Mouse (Mus musculus) hindbrain, postnatal 0 days (tissue): Measurements from ENCODE around the gene Sebox. TPM values are rescaled to one million over a fixed set of nuclear protein-coding genes. Genes with fewer than 3 reads are reported as not detected.

ENCODE experiments used
- ATAC-seq: fragments of 200-750 bp; cut with Nextera tagmentation; 2 replicates; pipeline ENCODE4 v1.8.0; 2017; ENCODE audit warnings: mild to moderate bottlenecking, moderate TSS enrichment, moderate library complexity
- DNase-seq: peaks from one replicate; pipeline ENCODE4 v3.0.0-alpha.2; 2015; ENCODE audit warnings: low spot score
- H3K27ac ChIP-seq: fragments of 300-500 bp; sonication (generic); 2 replicates; pipeline ENCODE4 v1.5.1; 2014; ENCODE audit warnings: mild to moderate bottlenecking
- H3K27me3 ChIP-seq: fragments of 300-500 bp; sonication (generic); 2 replicates; pipeline ENCODE4 v1.6.1; 2014; ENCODE audit warnings: low read length, mixed read lengths; ENCODE audit not compliant: insufficient read depth
- H3K36me3 ChIP-seq: fragments of 300-500 bp; sonication (generic); 2 replicates; pipeline ENCODE4 v1.6.1; 2014; ENCODE audit warnings: low read length, mixed read lengths; ENCODE audit not compliant: insufficient read depth
- H3K4me1 ChIP-seq: fragments of 300-500 bp; sonication (generic); 2 replicates; pipeline ENCODE4 v1.6.1; 2014; ENCODE audit warnings: antibody characterized with exemption, low read length, mixed read lengths; ENCODE audit not compliant: insufficient read depth
- H3K4me2 ChIP-seq: fragments of 300-500 bp; sonication (generic); 2 replicates; pipeline ENCODE4 v1.6.1; 2014; ENCODE audit warnings: low read depth, mild to moderate bottlenecking, low read length, moderate library complexity, mixed read lengths
- H3K4me3 ChIP-seq: fragments of 300-500 bp; sonication (generic); 2 replicates; pipeline ENCODE4 v1.5.1; 2014; ENCODE audit warnings: low read length
- H3K9ac ChIP-seq: fragments of 300-500 bp; sonication (generic); replicated peaks from 2 replicates; pipeline ENCODE4 v1.6.1; 2014; ENCODE audit warnings: mild to moderate bottlenecking, low read length, moderate library complexity, mixed read lengths
- H3K9me3 ChIP-seq: fragments of 300-500 bp; sonication (generic); 2 replicates; pipeline ENCODE4 v1.6.1; 2016; ENCODE audit warnings: low read length, mixed read lengths
- CTCF ChIP-seq: IDR thresholded peaks from 2 replicates; pipeline ENCODE4 v1.5.1; 2016; ENCODE audit warnings: antibody characterized with exemption, control low read depth, low read depth
- WGBS: fragments of 180-500 bp; shearing (Covaris S2); extraction: QIAGEN DNeasy Blood & Tissue Kit; methylation state at CpG from one replicate; pipeline ENCODE4 v1.1.7; 2014; 5-methylcytosine and 5-hydroxymethylcytosine counted together
- polyA plus RNA-seq: library from polyadenylated mRNA; unstranded; fragments of >200 nt; fragmentation: Nextera tagmentation; extraction: Ambion mirVana; gene quantifications from 2 replicates; pipeline ENCODE4 v1.2.1, GENCODE M21; 2015
- total RNA-seq: library from RNA; depleted of rRNA; stranded (reverse); fragments of >200 nt; gene quantifications from 2 replicates; pipeline ENCODE4 v1.2.3, GENCODE M21; 2014

Gene Sebox
- total and polyA plus RNA-seq, 2 experiments from 2014 or later, result 0.15 to 0.78 TPM

- no peak for ATAC-seq
- Histone ChIP-seq H3K9me3 (no peaks in the 10 kb centered on the region), H3K4me1 (peaks cover 3% of the 10 kb centered on the region), H3K27me3 (no peaks in the 10 kb centered on the region), H3K36me3 (peaks cover 19% of the 10 kb centered on the region; the same call in 1 of the 2 replicates), H3K4me3 (no peak overlapping the region), H3K9ac (no peak overlapping the region), H3K27ac (no peak overlapping the region), H3K4me2 (no peak overlapping the region)
- WGBS, result 90% methylated on average over 10 of the region's 10 CpGs
- no peak for TF ChIP-seq CTCF
- DNase-seq, result no peak
These were observed 31.7 kb upstream of the Sebox start for GRCm38 (mm10) chr11:78471326-78472103.

GRCm38 (mm10) chr11:78475289-78475688 is 28.0 kb upstream of the Sebox start:
- Histone ChIP-seq H3K9ac (no peak overlapping the region), H3K4me2 (no peak overlapping the region), H3K27ac (no peak overlapping the region), H3K4me1 (no peaks in the 10 kb centered on the region), H3K27me3 (no peaks in the 10 kb centered on the region), H3K9me3 (no peaks in the 10 kb centered on the region), H3K36me3 (peaks cover 23% of the 10 kb centered on the region; the same call in 1 of the 2 replicates), H3K4me3 (no peak overlapping the region)
- ATAC-seq (no peak), DNase-seq (no peak)
- no peak for TF ChIP-seq CTCF
- whole genome bisulfite sequencing, result 79% methylated on average over 3 of the region's 3 CpGs

GRCm38 (mm10) chr11:78483639-78484038 is 19.6 kb upstream of the Sebox start:
- Histone ChIP-seq H3K36me3 (peaks cover 24% of the 10 kb centered on the region), H3K4me1 (no peaks in the 10 kb centered on the region), H3K4me3 (no peak overlapping the region), H3K27me3 (no peaks in the 10 kb centered on the region), H3K9ac (no peak overlapping the region), H3K27ac (no peak overlapping the region), H3K4me2 (no peak overlapping the region), H3K9me3 (no peaks in the 10 kb centered on the region)
- ATAC-seq (no peak), DNase-seq (no peak)
- no peak for TF ChIP-seq CTCF
- WGBS, result 59% methylated on average over 7 of the region's 7 CpGs

- peak; percentile 28; the same call in 1 of the 2 replicates for ATAC-seq
- peaks cover 12% of the 10 kb centered on the region for H3K36me3 ChIP-seq
- 6% methylated on average over 8 of the region's 8 CpGs for WGBS
These were observed 15.1 kb upstream of the Sebox start for GRCm38 (mm10) chr11:78488168-78488567.

GRCm38 (mm10) chr11:78490781-78491241 is 12.4 kb upstream of the Sebox start:
- H3K4me2 ChIP-seq, result peak overlapping the region; percentile 56
- peaks cover 1% of the 10 kb centered on the region; the same call in 1 of the 2 replicates for H3K4me1 ChIP-seq
- H3K9me3 ChIP-seq, result no peaks in the 10 kb centered on the region
- peak; percentile 86 for DNase-seq
- peaks cover 9% of the 10 kb centered on the region for H3K36me3 ChIP-seq
- H3K4me3 ChIP-seq, result peak overlapping the region; percentile 30
- TF ChIP-seq CTCF, result peak; percentile 61
- ATAC-seq, result peak; percentile 84
- H3K9ac ChIP-seq, result peak overlapping the region; percentile 44
- 8% methylated on average over 45 of the region's 48 CpGs for WGBS
- no peaks in the 10 kb centered on the region for H3K27me3 ChIP-seq
- H3K27ac ChIP-seq, result peak overlapping the region; percentile 41; the same call in 1 of the 2 replicates

More at GRCm38 (mm10) chr11:78488168-78488567, 15.1 kb upstream of the Sebox start:
- DNase-seq, result peak; percentile 85
- H3K4me2 ChIP-seq, result no peak overlapping the region
- H3K4me3 ChIP-seq, result no peak overlapping the region
- H3K4me1 ChIP-seq, result no peaks in the 10 kb centered on the region
- no peak overlapping the region for H3K27ac ChIP-seq
- H3K9me3 ChIP-seq, result no peaks in the 10 kb centered on the region
- TF ChIP-seq CTCF, result peak; percentile 94
- H3K27me3 ChIP-seq, result no peaks in the 10 kb centered on the region
- H3K9ac ChIP-seq, result no peak overlapping the region

GRCm38 (mm10) chr11:78495904-78496303 is 7.3 kb upstream of the Sebox start:
- H3K4me2 ChIP-seq, result peak overlapping the region; percentile 79
- no peak overlapping the region for H3K27ac ChIP-seq
- peaks cover 4% of the 10 kb centered on the region; the same call in 1 of the 2 replicates for H3K4me1 ChIP-seq
- H3K9me3 ChIP-seq, result no peaks in the 10 kb centered on the region
- TF ChIP-seq CTCF, result no peak
- H3K4me3 ChIP-seq, result peak overlapping the region; percentile 70
- DNase-seq (peak; percentile 44), ATAC-seq (no peak)
- no peaks in the 10 kb centered on the region for H3K27me3 ChIP-seq
- H3K36me3 ChIP-seq, result no peaks in the 10 kb centered on the region
- H3K9ac ChIP-seq, result peak overlapping the region; percentile 3; the same call in 1 of the 2 replicates
- 5% methylated on average over 6 of the region's 6 CpGs for WGBS

GRCm38 (mm10) chr11:78497071-78497541 is 6.1 kb upstream of the Sebox start:
- Histone ChIP-seq H3K4me2 (peak overlapping the region; percentile 79), H3K9me3 (no peaks in the 10 kb centered on the region), H3K9ac (peak overlapping the region; percentile 76), H3K27me3 (no peaks in the 10 kb centered on the region), H3K27ac (peak overlapping the region; percentile 94), H3K36me3 (no peaks in the 10 kb centered on the region), H3K4me1 (peaks cover 4% of the 10 kb centered on the region; the same call in 1 of the 2 replicates), H3K4me3 (peak overlapping the region; percentile 70)
- WGBS, result under 1% methylated on average over 43 of the region's 44 CpGs
- DNase-seq, result peak; percentile 79
- peak; percentile 77 for ATAC-seq
- TF ChIP-seq CTCF, result no peak
